Mouse (Mus musculus): ENCODE measurements at regions not wholly inside any gene's neighbourhood (a gene's known extent, or its start where the extent isn't known, plus 50 kb on each side); places are given as distances from the start of the nearest gene placed in this dataset.

GRCm38 (mm10) chr12:60584846-60585245, 938.1 kb upstream of the Lrfn5 start:
- Histone ChIP-seq H3K9ac (no peak overlapping the region), H3K4me1 (ENCODE audit: insufficient read depth) (no peaks in the 10 kb centered on the region), H3K27me3 (ENCODE audit: insufficient read depth, low read length) (no peaks in the 10 kb centered on the region), H3K4me2 (ENCODE audit: low read depth) (no peak overlapping the region), H3K36me3 (ENCODE audit: insufficient read depth) (no peaks in the 10 kb centered on the region), H3K9me3 (ENCODE audit: low read length) (no peaks in the 10 kb centered on the region), H3K27ac (ENCODE audit: low read depth, low read length) (no peak overlapping the region), H3K4me3 (ENCODE audit: low read depth, low read length) (no peak overlapping the region)
- no peak for DNase-seq
- TF ChIP-seq CTCF (IDR thresholded peaks at IDR 0.05; ENCODE audit: low read depth), result 0 out of 2 replicates have a peak, but pooled peaks have one; percentile 12
- ATAC-seq, result no peak

Measured in forebrain, postnatal 0 days (tissue).